Mouse (Mus musculus) thymus, postnatal 0 days (tissue): ENCODE measurements around the gene Pik3r2. TPM values are rescaled to one million over a fixed set of nuclear protein-coding genes. Genes with fewer than 3 reads are reported as not detected.

Experiments
- DNase-seq: peaks from one replicate; pipeline ENCODE4 v3.0.0-alpha.2; 2015; ENCODE audit warnings: low spot score
- polyA plus RNA-seq: library from polyadenylated mRNA; unstranded; fragments of >200 nt; fragmentation: Nextera tagmentation; extraction: Ambion mirVana; gene quantifications from 2 replicates; pipeline ENCODE4 v1.2.1, GENCODE M21; 2015

Gene Pik3r2
- polyA plus RNA-seq, 1 experiment from 2014 or later: 35.1 TPM

- no peak for DNase-seq
Observed at GRCm38 (mm10) chr8:70758616-70759561, 17.6 kb downstream of the Pik3r2 start.

GRCm38 (mm10) chr8:70758308-70758615 is 18.3 kb downstream of the Pik3r2 start:
- no peak for DNase-seq

- no peak for DNase-seq
Observed at GRCm38 (mm10) chr8:70757523-70758307, 18.8 kb downstream of the Pik3r2 start.

- DNase-seq: no peak
Observed at GRCm38 (mm10) chr8:70756476-70757040, 20.0 kb downstream of the Pik3r2 start.

- no peak for DNase-seq
Observed at GRCm38 (mm10) chr8:70755661-70756475, 20.6 kb downstream of the Pik3r2 start.

- DNase-seq: peak; percentile 60
Observed at GRCm38 (mm10) chr8:70754871-70755660, 21.4 kb downstream of the Pik3r2 start.

- peak; percentile 96 for DNase-seq
Observed at GRCm38 (mm10) chr8:70754043-70754870, 22.3 kb downstream of the Pik3r2 start, which contains the start of gene Rab3a. Gene Rab3a, plus strand, starts transcription at chr8:70754679.

GRCm38 (mm10) chr8:70753151-70753550 is 23.4 kb downstream of the Pik3r2 start:
- DNase-seq: peak; percentile 58

GRCm38 (mm10) chr8:70752000-70752764 is 24.3 kb downstream of the Pik3r2 start:
- peak; percentile 76 for DNase-seq

GRCm38 (mm10) chr8:70750128-70750680 is 26.3 kb downstream of the Pik3r2 start:
- no peak for DNase-seq

GRCm38 (mm10) chr8:70749097-70749674 is 27.3 kb downstream of the Pik3r2 start:
- no peak for DNase-seq

GRCm38 (mm10) chr8:70748246-70749096 is 28.0 kb downstream of the Pik3r2 start:
- no peak for DNase-seq

- DNase-seq: no peak
Observed at GRCm38 (mm10) chr8:70747211-70747890, 29.2 kb downstream of the Pik3r2 start.

- no peak for DNase-seq
Observed at GRCm38 (mm10) chr8:70746676-70747075, 29.8 kb downstream of the Pik3r2 start.

- no peak for DNase-seq
Observed at GRCm38 (mm10) chr8:70745691-70746220, 30.8 kb downstream of the Pik3r2 start.

- DNase-seq: no peak
Observed at GRCm38 (mm10) chr8:70744806-70745205, 31.7 kb downstream of the Pik3r2 start.
